22 mouse cellular contexts compared by ENCODE assay signal in the genomic region with DNA sequence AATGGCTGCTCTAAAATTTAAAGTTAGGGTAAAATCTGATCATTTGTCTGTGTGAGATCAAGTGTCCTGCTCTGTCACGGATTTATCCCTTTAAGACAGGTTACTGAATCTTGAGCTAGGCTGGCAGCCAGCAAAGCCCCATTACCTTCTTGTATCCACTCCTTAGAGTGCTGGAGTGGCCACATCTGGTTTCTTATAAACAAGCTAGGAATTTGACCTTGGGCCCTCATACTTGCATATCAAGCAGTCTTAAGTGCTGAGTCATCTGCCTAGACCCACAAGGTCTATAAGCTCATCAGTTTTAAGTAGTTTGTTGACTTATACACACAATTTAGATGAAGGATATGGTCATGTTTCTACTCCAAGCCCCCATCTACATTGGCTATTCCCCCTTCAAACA. TPM values are rescaled to one million over a fixed set of nuclear protein-coding genes. Genes with fewer than 3 reads are reported as not detected.
DNase-seq lines count a peak whose midpoint lies in the region; ATAC-seq and TF ChIP-seq lines count a peak whose summit lies in the region.
"Had no signal": no experiment of that assay in that cellular context is flagged by ENCODE, and none has a peak within 500 bp of the region (broad histone marks: within the 10 kb centered on the region; RNA-seq: fewer than 3 reads in every experiment).

No protein-coding gene starts in this region.

- no peaks in the 10 kb centered on the region for H3K4me1 ChIP-seq in lung, adult 2 months (ENCODE audit: control insufficient read depth, insufficient read depth, low read length)
- no peaks in the 10 kb centered on the region for H3K4me1 ChIP-seq in kidney, embryonic 15.5 days
- H3K4me1 ChIP-seq: embryonic facial prominence, embryonic 10.5 days; forebrain, embryonic 15.5 days; heart, embryonic 13.5 days; limb, embryonic 10.5 days; liver, embryonic 12.5 days; midbrain, embryonic 13.5 days; stomach, embryonic 15.5 days had no signal

- no peaks in the 10 kb centered on the region for H3K9me3 ChIP-seq in kidney, embryonic 15.5 days (replicated peaks)
- H3K9me3 ChIP-seq: embryonic facial prominence, embryonic 10.5 days; forebrain, embryonic 15.5 days; heart, embryonic 13.5 days; limb, embryonic 10.5 days; liver, embryonic 12.5 days; midbrain, embryonic 13.5 days; stomach, embryonic 15.5 days had no signal

- no peak for TF ChIP-seq CTCF in lung, adult 2 months (IDR thresholded peaks at IDR 0.05; ENCODE audit: insufficient read depth, low read length)

- no peaks in the 10 kb centered on the region for H3K36me3 ChIP-seq in kidney, embryonic 15.5 days
- H3K36me3 ChIP-seq: embryonic facial prominence, embryonic 10.5 days; forebrain, embryonic 15.5 days; limb, embryonic 10.5 days; liver, embryonic 12.5 days; midbrain, embryonic 13.5 days; stomach, embryonic 15.5 days had no signal

- DNase-seq in lung, adult 18-20 months, result peak; percentile 21 to 29
- no peak for DNase-seq in lung, adult 2 months
- peak; percentile 60 for DNase-seq in R1 (ENCODE audit: low read depth, low spot score)
- peak; percentile 4 for DNase-seq in lung, postnatal 10 days
- DNase-seq in left cerebral cortex, postnatal 25 days (ENCODE audit: low spot score in 2 of 2), result no peak
- DNase-seq in thymus, adult 18-20 months, result no peak
- DNase-seq in natural killer cell, adult 2 months (ENCODE audit: low spot score in 2 of 2), result no peak
- DNase-seq: adrenal gland, postnatal 25 days; cerebellum, adult 2 months; heart, postnatal 36 days; spleen, adult 18-20 months had no signal

- H3K9ac ChIP-seq in kidney, embryonic 15.5 days, result no peak overlapping the region
- H3K9ac ChIP-seq: forebrain, embryonic 15.5 days; heart, embryonic 13.5 days; liver, embryonic 12.5 days; midbrain, embryonic 13.5 days; stomach, embryonic 15.5 days had no signal

- intact Hi-C loops in left cerebral cortex, postnatal 25 days (cut with DNase I), result no loop called here

- 70% methylated on average over 1 of the region's 1 CpGs for WGBS in lung, adult 2 months
- WGBS in kidney, embryonic 15.5 days, result 59% methylated on average over 1 of the region's 1 CpGs

- H3K4me2 ChIP-seq in kidney, embryonic 15.5 days, result no peak overlapping the region
- H3K4me2 ChIP-seq: forebrain, embryonic 15.5 days; heart, embryonic 13.5 days; liver, embryonic 12.5 days; midbrain, embryonic 13.5 days; stomach, embryonic 15.5 days had no signal

- peaks cover 29% of the 10 kb centered on the region for H3K27me3 ChIP-seq in kidney, embryonic 15.5 days
- H3K27me3 ChIP-seq: forebrain, embryonic 15.5 days; heart, embryonic 13.5 days; liver, embryonic 12.5 days; stomach, embryonic 15.5 days had no signal

- H3K4me3 ChIP-seq in lung, adult 2 months (replicated peaks; ENCODE audit: extremely low read depth, low read depth, low read length), result no peak overlapping the region
- no peak overlapping the region for H3K4me3 ChIP-seq in kidney, embryonic 15.5 days (replicated peaks)
- H3K4me3 ChIP-seq: embryonic facial prominence, embryonic 10.5 days; erythroblast, embryonic 14.5 days; forebrain, embryonic 15.5 days; heart, embryonic 13.5 days; limb, embryonic 10.5 days; liver, embryonic 12.5 days; midbrain, embryonic 13.5 days; stomach, embryonic 15.5 days had no signal

- peak; percentile 43; the same call in 1 of the 2 replicates for ATAC-seq in kidney, embryonic 15.5 days (replicated peaks; ENCODE audit: low FRiP score)
- ATAC-seq: forebrain, embryonic 15.5 days; hindbrain, embryonic 16.5 days; liver, embryonic 12.5 days; midbrain, embryonic 13.5 days had no signal

- no peak overlapping the region for H3K27ac ChIP-seq in kidney, embryonic 15.5 days
- H3K27ac ChIP-seq: embryonic facial prominence, embryonic 10.5 days; forebrain, embryonic 15.5 days; heart, embryonic 13.5 days; limb, embryonic 10.5 days; liver, embryonic 12.5 days; macrophage; midbrain, embryonic 13.5 days; stomach, embryonic 15.5 days had no signal

- no peak for TF ChIP-seq POLR2A in lung, adult 2 months (IDR thresholded peaks at IDR 0.05; ENCODE audit: borderline replicate concordance, extremely low read depth, low read depth, low read length)

RNA-seq across cellular contexts. Expression of a gene that starts 14.0 kb away (rescaled TPM):
- 0.71 and 1.3 TPM in 2 replicates for polyA plus RNA-seq in lung, adult 2 months (2012; rRNA removed)
- 0.39 and 0.44 TPM in 2 replicates for polyA plus RNA-seq in kidney, embryonic 15.5 days (2015; fragmentation: Nextera tagmentation; extraction: Ambion mirVana)
- 1 to 10 TPM; 3.3 to 3.5 TPM for total RNA-seq in left cerebral cortex, postnatal 25 days (2021)
- polyA plus RNA-seq: erythroblast, embryonic 14.5 days had no signal

RNA-seq across cellular contexts. Expression of a gene that starts 38.2 kb away (rescaled TPM):
- polyA plus RNA-seq in lung, adult 2 months (2012; rRNA removed), result 25.6 and 29.2 TPM in 2 replicates
- 30.1 and 33.5 TPM in 2 replicates for polyA plus RNA-seq in kidney, embryonic 15.5 days (2015; fragmentation: Nextera tagmentation; extraction: Ambion mirVana)
- total RNA-seq in left cerebral cortex, postnatal 25 days (2021), result 10 to 100 TPM; 26.0 to 26.1 TPM

Comparison
In these comparisons a context has a peak if more than half of its experiments do, and no peak if none do; other contexts are left out.
1. DNase-seq: peak in lung, adult 18-20 months (2 of 2), R1 (single experiment) and lung, postnatal 10 days (single experiment); none in lung, adult 2 months (single experiment), left cerebral cortex, postnatal 25 days (0 of 2), thymus, adult 18-20 months (0 of 2) and natural killer cell, adult 2 months (0 of 2).